Mouse (Mus musculus) gastrocnemius, postnatal 36 days (tissue): Measurements from ENCODE around the gene Ly6g6c. TPM values are rescaled to one million over a fixed set of nuclear protein-coding genes. Genes with fewer than 3 reads are reported as not detected.

Experiments used
- DNase-seq, 2 experiments: peaks; one replicate each; pipeline ENCODE4 v3.0.0; 2022
- intact Hi-C: fragments of 180-260 bp; cut with DNase I; formaldehyde crosslinking; loops from one replicate; pipeline ENCODE4 v1.15.1; 2025
- total RNA-seq, 2 experiments: library from RNA; stranded (reverse); gene quantifications; 2 replicates each; pipeline ENCODE4 v1.2.3; 2021

Ly6g6c gene
- total RNA-seq, 2 experiments from 2014 or later = not detected

DNA sequence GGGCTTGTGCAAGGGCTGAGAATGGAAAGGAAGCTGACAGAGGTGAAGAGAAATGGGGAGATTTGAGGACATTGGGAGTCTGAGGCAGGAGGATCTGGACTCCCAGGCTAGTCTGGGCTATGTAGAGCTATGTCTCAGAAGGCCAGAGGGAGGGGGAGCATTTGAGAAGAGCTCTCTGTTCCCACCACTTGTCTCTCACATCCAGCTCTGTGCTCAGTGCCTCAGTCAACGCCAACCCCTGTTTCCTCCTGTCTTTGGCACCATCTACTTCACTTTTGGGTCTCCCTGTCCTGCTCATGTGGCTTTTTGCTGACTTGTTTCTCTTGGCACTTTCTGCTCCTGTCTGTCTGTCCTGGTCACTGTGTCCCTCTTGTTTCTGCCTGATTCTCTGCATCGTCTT lies 12.1 kb downstream of the Ly6g6c start:
- intact Hi-C loops = no loop called here
- no peak for DNase-seq

DNA sequence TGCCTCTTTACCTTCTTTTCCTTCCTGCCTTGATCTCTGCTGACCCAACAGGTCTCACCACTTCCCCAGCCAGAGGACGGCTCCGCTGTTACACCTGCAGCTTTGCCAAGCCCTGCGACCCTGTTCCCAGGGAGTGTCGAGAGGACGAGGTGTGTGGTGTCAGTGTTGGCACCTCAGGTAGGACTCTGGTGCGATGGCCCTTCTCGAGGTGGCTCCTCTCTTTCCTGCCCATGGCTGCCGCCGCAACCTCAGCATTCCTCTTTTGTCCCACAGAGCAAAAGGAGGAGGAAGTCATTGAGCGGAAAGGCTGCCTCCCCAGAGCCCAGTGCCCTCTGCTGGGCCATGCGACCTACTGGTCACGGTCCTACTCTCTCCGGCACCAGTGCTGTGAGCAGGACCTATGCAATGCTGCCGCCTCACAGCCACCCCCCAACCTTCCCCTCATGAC lies 12.6 kb downstream of the Ly6g6c start, which contains the start of gene Ly6g6d:
TSS of gene Ly6g6d (minus strand) at position 280 of the 448 bp plus-strand sequence.
- intact Hi-C loops = no loop called here
- no peak for DNase-seq

DNA sequence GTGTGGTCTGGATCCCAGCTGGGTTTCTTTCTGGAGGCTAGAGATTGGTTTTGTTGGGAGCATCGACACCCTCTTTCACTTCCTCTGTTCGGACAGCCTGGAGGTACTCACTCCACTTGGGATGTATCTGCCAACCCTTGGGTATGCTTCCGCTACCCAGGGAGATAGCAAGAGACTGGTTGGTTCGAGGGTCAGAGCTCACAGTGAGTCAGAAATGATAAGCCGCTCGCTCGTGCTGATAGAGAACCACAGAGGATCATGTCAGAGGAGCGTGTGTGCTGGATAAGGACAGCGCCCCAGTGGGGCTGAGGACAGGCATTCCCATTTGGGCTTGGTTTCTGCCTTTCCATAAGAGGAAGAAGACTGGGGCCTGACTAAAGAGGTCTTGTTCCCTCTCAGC lies 14.6 kb downstream of the Ly6g6c start:
- DNase-seq = no peak
- intact Hi-C loops = no loop called here

DNA sequence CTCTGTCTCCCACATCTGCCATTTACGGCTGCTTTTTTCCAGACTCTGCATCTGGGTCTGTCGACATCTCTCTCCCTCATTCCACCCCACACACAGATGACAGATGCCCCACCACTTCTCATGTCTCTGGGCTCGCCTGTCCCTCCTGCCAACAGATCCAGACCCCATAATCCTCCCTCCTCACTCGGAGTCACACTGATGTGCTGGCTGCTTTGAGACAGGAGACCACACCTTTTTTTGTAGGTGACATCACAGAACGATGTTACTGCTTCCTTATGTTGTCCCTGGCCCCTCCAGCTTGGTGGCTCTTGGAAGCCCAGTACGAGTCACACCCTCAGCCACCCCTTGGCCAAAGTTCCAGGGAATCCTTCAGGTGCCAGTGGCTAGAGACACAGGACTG lies 15.1 kb downstream of the Ly6g6c start:
- no peak for DNase-seq
- intact Hi-C loops = no loop called here

DNA sequence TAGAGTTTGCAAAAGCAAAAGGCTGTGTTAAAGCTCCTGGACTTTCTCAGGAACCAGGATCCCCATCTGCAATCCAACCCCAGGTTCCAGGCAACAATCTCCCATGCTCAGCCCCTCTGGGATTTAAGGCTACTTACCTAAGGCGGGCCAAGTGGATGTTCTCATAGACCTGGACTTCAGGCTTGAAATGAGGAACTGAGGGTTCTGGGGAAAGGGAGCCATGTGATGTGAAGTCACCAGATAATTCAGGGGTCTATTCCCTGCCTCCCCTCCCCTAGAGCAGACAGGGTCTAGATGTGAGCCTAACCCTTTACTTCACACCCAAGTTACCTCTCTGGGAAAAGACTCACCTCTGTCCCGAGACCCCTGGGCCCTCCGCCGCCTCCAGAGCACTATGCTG lies 15.5 kb downstream of the Ly6g6c start:
- no peak for DNase-seq
- intact Hi-C loops = no loop called here

DNA sequence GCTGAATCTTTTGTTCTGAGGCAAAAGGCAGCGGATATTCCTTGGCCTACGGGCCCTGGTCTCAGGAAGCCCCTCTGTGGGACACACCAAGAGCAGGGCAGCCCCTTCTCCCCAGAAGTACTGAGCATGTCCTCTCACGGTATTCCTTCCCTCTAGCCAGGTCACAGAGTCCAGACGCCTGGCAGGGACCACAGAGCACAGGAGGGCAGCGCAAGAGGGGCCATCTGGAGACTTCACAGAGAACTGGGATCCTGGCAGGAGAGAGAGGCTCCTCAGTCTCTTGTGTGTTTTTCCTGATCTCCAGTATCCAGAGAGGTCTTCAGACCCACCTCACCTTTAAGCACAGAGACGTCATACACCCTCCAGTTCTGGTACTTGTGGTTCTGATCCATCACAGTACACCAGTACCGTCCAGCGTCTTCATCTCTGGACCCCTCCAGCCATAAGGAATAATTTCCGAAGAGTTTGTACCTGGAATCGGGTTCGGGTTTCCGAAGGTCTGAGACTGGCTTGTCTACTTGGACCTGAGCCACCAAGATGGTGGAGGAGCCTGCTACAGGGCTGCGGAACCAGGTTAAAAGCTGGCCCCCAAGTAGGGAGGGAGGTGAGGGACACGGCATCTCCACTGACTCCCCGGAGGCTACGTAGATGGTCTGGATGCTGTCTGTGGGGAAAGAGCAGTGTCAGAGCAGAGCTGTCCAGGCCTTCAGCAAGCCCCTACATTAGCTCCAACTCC lies 17.8 kb downstream of the Ly6g6c start:
- DNase-seq = no peak
- intact Hi-C loops = no loop called here

DNA sequence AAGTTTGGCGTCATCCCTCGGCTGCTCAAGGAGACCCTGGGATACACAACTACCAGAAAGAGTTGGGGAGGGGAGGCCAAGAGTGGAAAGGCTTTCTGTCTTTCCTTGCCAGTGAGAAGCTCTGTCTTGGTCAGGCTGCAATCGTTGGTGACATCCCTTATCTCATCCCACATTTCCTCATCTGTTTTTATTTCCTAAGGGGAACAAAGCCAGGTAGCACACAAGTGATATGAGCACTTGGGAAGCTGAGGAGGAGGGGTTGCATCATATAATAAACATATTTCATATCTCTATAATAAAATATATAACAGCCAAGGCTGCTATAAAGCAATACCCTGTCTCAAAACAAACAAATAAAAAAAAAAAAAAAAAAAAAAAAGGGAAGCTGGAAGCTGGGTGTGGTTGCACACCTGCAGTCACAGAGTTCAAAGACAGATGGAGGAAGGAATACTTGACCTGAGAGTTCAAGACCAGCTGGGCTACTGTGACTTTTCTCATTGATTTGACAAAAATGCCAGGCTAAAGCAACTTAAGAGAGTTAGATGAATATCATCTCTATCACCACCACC lies 18.8 kb downstream of the Ly6g6c start:
- intact Hi-C loops = no loop called here
- no peak for DNase-seq

DNA sequence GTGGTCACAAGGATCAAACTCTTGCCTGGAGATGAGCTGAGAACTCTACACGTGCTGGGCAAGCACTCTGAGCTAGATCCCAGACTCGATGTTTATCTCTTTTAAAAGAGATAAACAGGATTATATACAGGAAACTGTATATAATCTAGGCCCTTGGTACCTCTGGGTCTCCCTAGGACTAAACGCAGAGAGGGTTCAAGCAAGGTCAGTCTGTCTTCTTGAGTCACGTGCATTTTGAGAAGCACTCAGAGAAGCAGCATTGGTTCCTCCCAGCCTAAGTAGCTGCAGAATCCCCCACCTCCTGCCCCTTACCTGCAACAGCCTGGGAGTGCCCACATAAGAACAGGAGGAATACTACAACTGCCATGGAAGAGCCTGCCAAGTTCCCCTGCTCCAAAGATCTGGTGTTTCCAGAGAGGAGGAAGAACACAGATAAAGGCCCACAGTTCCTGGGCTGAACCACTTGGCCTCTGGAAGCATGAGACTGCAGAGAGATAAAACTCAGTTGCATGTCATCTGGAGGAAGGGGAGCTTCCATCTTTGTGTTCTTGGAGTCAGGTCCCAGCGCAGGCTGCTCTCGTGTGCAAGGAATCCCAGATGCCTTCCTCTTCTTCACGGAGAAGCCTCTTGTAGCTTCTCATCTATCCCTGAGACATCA lies 20.1 kb downstream of the Ly6g6c start, which contains the start of gene Ly6g6f:
TSS of gene Ly6g6f (minus strand) at position 403 of the 658 bp plus-strand sequence.
- intact Hi-C loops = loop anchor here (5.0 kb wide), 1 partner anchor 63 kb away; no protein-coding TSS in a partner anchor

DNA sequence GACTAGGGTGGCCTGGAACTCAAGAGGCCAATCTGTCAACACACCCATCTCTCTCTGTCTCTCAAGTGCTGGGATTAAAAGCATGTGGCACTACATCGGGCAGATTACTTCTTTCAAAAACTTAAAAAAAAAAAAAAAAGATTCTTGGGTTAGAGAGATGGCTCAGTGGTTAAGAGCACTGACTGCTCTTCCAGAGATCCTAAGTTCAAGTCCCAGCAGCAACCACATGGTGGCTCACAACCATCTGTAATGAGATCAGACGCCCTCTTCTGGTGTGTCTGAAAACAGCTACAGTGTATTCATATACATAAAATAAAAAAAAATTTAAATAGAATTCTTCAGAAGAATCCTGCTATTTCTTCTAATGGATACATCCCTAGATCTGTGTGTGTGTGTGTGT lies 23.0 kb downstream of the Ly6g6c start:
- no peak for DNase-seq

More for the DNA sequence above, 20.1 kb downstream of the Ly6g6c start, which contains the start of gene Ly6g6f:
- DNase-seq = no peak

DNA sequence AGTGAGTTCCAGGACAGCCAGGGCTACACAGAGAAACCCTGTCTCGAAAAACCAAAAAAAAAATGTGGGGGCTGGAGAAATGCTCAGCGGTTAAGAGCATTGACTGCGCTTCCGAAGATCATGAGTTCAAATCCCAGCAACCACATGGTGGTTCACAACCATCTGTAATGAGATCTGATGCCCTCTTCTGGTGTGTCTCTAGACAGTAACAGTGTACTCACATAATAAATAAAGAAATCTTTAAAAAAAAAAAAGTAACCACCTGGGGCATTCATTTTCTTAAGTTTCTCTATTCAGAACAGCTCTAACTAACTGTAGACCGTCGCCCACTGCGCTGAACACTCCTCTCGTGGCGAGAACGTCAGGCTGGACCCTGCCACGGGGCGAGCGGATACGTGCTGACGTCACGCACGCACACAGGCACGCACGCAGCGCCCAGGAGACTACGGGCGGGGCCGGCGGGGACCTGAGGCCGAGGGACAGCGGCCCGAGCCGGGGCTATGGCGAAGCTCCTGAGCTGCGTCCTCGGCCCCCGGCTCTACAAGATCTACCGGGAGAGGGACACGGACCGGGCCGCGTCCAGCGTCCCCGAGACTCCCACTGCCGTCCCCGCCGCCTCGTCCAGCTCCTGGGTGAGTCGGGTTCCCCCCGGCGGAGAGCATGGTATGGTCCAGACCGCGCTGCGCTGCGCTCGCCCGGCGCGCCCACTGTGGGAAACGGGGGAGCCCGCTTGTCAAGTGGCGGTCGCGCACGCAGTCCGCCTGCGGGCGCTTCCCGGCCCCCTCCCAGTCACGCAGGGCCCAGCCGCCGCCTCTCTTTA lies 23.8 kb downstream of the Ly6g6c start, which contains the start of gene Abhd16a:
TSS of gene Abhd16a (plus strand) at position 439 of the 820 bp plus-strand sequence.
- intact Hi-C loops = loop anchor here (5.0 kb wide), 1 partner anchor 67 kb away; no protein-coding TSS in a partner anchor
- peak; percentile 91 to 94 for DNase-seq

More for the DNA sequence above, 23.0 kb downstream of the Ly6g6c start:
- intact Hi-C loops = loop anchor here (5.0 kb wide), 1 partner anchor 66 kb away; no protein-coding TSS in a partner anchor

DNA sequence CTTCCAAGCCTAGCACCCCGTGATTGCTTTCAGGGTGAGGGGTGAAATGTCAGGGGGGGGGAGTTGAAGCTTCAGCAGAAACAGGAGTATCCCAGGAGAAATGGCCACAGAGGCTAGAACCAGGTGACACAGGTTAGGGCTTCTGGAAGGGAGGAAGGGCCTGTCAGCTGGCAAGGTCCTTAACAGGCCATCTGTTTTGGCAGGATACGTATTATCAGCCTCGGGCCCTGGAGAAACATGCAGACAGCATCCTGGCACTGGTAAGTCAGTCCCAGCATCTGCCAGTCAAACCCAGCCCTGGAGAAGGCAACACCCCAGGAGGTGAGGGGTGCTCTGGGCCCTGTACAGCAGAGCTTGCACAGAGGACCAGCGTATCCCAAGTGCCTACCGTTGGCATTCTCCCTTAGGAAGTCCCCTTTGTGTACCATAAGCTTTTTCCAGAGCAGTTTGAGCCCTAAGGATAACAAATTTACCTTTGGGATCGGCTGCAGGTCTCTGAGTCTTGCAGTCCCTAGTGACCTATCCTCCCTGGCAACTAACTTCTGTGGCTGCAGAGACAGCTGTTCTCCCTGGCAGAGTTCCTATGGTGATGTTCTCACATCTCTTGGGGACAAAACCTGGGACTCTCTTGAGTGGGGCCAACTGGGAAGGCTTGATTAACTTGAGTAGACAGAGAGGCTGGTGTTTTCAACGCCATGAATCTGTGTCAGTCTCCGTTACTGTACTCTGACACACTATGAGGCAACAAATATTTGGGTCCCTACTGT lies 25.2 kb downstream of the Ly6g6c start:
- intact Hi-C loops = no loop called here
- DNase-seq = peak; percentile 22 to 37

DNA sequence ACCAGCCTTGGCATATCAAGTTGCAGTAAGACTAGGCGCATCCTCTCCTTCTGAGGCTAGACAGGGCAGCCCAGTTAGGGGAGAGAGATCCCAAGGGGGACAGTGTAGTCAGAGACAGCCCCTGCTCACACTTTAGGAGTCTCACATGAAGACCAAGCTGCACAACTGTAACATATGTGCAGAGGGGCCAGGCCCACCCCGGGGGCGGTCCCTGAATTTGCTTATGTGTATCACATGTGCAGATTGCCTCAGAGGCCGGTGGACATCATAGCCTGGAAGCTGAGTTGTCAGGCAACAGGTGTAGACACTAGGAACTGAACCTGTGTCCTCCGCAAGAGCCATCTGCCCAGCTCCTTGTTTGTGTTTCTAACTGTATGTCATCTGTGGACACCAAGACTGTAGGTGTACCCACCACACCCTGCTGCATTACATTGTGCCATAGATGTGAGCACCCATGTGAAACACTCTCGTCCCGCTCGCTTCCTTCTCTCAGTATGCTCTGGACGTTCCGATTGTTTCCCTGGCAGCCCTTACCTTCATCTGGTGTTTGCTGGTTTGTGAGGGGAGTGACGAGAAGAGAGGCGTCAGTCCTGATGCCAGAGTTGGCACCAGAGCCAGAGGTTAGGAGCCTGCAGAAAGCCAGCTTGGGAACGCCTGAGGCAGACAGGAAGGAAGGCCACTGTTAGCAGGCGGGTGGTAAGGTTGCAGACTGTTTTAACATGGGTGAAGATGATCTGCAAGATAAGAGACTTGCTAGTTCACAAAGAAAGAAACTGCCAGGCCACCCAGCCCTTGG lies 27.4 kb downstream of the Ly6g6c start:
- intact Hi-C loops = no loop called here
- peak in 1 of 2 experiments; percentile 12 for DNase-seq

DNA sequence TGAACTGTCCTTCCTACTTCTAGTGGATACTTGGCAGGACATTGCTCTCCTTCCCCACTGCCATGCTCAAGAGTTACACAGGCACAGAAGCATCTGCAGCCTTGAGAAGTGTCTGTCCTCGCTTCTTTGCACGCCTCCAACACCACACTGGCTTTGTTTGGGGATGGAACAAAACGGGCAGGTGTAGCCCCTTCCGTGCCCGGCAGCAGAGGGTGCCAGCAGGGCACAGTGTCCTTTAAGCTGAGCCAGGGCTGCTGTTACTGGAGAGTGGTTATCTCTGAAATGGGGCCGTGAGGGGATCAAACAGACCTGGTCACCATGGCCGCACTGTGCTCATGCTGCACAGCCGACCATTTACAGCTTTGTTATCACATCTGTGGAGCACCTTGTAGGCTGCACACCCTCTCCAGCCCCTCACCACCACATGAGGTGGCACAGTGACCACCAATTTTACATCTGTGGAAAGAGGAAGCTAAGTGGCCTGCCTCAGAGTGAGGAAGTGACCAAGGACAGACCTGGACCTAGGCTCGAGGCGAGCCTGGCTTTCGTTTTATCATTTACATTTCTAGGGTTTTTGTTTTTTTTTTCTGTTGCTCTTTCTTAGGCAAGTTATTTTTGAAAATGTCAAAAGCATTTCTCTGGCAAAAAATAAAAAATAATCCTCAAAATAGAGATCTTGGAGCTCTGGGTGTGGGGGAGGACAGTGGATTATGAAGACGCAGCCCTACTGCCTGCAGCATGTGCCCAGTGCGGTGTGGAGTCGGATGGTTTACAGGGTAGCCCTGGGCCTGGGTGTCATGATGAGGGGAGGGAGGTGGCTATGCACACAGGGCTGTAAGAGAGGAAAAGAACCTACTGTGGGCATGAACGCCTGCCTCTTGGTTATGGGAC lies 29.5 kb downstream of the Ly6g6c start:
- DNase-seq = no peak
- intact Hi-C loops = no loop called here

DNA sequence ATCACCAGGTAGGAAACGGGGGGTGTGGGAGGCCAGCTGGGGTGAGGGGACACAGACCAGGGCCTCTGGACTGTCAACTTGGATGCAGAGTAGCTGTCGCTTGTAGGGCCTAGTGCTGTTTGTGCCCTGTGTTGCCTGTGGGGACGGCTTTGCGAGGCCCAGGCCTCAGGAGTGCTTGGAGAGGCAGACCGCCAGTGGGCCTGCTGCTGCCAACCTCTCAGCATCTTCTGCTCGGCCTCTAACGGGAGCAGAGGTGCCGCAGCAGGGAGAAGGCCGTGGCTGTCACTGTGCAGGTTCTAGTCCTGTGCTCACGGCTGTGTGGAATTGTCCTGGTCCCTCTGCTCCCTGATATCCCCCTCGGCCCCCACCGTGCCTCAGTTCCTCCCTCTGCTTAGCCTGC lies 31.4 kb downstream of the Ly6g6c start:
- DNase-seq = no peak
- intact Hi-C loops = no loop called here

DNA sequence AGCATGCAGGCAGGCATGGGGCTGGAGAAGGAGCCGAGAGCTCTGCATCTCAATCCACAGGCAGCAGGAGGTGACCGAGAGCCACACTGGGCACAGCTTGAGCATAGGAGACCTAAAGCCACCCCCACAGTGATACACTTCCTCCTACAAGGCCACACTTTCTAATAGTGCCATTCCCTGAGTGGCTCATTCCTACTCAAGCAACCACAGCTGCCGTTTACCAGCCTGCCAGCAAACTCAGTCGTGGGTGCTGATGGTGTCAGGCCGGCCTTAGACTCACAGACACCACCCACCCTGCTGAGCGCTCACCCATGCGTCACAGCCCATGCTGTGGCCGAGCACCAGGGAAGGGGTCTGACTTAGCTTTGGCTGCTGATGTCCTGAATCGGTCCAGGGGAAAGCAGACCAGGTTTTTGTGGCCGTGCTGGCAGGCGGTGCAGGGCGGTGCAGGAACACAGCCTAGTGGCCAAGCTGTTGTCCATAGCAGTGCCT lies 32.0 kb downstream of the Ly6g6c start:
- intact Hi-C loops = no loop called here
- DNase-seq = no peak

DNA sequence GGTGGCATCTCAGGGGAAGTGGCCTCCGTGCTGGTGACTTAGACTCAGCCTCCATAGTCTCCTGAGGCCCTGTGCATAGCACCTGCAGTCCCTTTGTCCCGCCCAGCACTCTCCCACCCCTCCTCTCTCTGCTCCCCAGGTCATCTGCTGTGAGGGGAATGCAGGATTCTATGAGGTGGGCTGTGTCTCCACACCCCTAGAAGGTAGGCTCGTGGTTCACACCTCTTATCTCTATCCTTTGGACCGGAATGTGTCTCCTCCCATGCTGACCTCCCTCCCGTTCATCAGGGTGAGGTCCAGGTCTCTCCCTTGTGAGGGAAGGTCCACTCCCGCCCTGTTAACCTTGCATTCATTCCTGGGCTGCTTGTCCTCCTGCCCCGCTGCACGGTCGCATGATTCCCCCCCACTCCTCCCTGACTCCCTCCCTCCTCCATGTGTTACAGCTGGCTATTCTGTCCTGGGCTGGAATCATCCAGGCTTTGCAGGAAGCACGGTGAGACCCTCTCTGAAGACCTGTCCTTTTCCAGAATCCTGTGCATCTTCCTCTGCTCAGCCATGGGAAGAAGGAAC lies 35.1 kb downstream of the Ly6g6c start:
- DNase-seq = no peak
- intact Hi-C loops = no loop called here

DNA sequence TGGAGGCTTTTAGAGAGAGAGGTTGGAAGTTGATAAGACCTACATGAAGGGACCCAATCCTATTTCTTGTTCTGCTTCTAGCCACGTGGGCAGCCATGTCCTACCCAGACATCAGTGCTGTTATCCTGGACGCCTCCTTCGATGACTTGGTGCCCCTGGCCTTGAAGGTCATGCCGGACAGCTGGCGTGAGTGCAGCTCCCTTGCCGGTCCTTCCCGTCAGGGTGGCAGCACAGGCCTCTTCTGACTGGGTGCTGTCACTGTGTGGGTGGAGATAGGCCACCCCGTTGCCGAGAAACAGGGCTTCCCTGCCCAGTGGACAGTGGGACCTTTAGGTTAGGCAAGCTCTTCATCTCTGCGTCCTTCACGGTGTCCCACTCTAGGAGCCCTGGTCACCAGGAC lies 36.0 kb downstream of the Ly6g6c start:
- intact Hi-C loops = no loop called here
- no peak for DNase-seq
